Mouse (Mus musculus) heart, adult 2 months (tissue): ENCODE measurements around the gene Ss18l1.

Experiments used
- CTCF ChIP-seq: fragments of 200-600 bp; IDR thresholded peaks from 2 replicates; pipeline ENCODE4 v1.8.1; 2022; ENCODE audit warnings: antibody characterized with exemption, mild to moderate bottlenecking, moderate library complexity
- POLR2A ChIP-seq: fragments of 200-500 bp; IDR thresholded peaks from 2 replicates; pipeline ENCODE4 v1.6.1; 2011; ENCODE audit warnings: mild to moderate bottlenecking, low read depth, low read length, control low read depth; ENCODE audit not compliant: insufficient read depth

DNA sequence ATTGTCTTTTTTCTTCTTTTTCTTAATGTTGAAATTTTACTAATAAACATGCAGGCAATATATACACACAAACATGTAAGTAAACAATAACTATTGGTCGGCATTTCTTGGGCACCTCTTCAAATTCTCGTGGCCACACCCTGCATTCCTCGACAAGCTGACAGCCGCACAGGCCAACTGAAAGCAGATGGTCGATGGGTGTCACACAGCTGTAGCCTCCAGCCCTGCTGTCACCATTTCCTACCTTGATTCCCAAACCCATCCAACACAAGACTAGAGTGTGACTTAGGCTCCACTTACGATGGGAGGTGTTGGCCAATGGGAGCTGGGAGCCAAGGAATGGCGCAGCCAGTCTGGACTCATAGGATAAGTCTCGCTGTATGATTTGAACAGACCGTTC is 40.7 kb upstream of the Ss18l1 start:
- TF ChIP-seq CTCF (no peak), POLR2A (no peak)
